Mouse (Mus musculus) telencephalon, adult 2 months (tissue): ENCODE data around the gene Laptm4a.
A peak's percentile ranks its signal among the peaks of the same experiment; 100 is the strongest.

Experiments used
- DNase-seq: peaks from one replicate; pipeline ENCODE4 v3.0.0-alpha.2; 2011; ENCODE audit warnings: low read depth, low spot score

The Laptm4a gene

GRCm38 (mm10) chr12:8921394-8922368 lies at the start of gene Laptm4a:
Gene Laptm4a, plus strand, starts transcription at chr12:8921664.
- DNase-seq = peak; percentile 99

GRCm38 (mm10) chr12:8875583-8875982 lies 45.9 kb upstream of the Laptm4a start:
- DNase-seq = no peak

GRCm38 (mm10) chr12:8876865-8877264 lies 44.6 kb upstream of the Laptm4a start:
- DNase-seq = no peak

- DNase-seq = no peak
Measured at GRCm38 (mm10) chr12:8877413-8877812, 44.1 kb upstream of the Laptm4a start.

GRCm38 (mm10) chr12:8878752-8879151 lies 42.7 kb upstream of the Laptm4a start:
- no peak for DNase-seq

- no peak for DNase-seq
Measured at GRCm38 (mm10) chr12:8879389-8879788, 42.1 kb upstream of the Laptm4a start.

GRCm38 (mm10) chr12:8881736-8882135 lies 39.7 kb upstream of the Laptm4a start:
- no peak for DNase-seq

GRCm38 (mm10) chr12:8882376-8882775 lies 39.1 kb upstream of the Laptm4a start:
- DNase-seq = no peak

GRCm38 (mm10) chr12:8884426-8885145 lies 36.9 kb upstream of the Laptm4a start:
- no peak for DNase-seq

- no peak for DNase-seq
Measured at GRCm38 (mm10) chr12:8885146-8885543, 36.3 kb upstream of the Laptm4a start.

GRCm38 (mm10) chr12:8885950-8886349 lies 35.5 kb upstream of the Laptm4a start:
- no peak for DNase-seq

- DNase-seq = no peak
Measured at GRCm38 (mm10) chr12:8888445-8888844, 33.0 kb upstream of the Laptm4a start.

GRCm38 (mm10) chr12:8889117-8889665 lies 32.3 kb upstream of the Laptm4a start:
- DNase-seq = peak; percentile 44

- DNase-seq = no peak
Measured at GRCm38 (mm10) chr12:8892876-8893532, 28.5 kb upstream of the Laptm4a start.

- no peak for DNase-seq
Measured at GRCm38 (mm10) chr12:8897140-8897539, 24.3 kb upstream of the Laptm4a start.

GRCm38 (mm10) chr12:8898879-8899785 lies 22.3 kb upstream of the Laptm4a start:
- no peak for DNase-seq

- no peak for DNase-seq
Measured at GRCm38 (mm10) chr12:8900107-8900698, 21.3 kb upstream of the Laptm4a start.

GRCm38 (mm10) chr12:8900919-8901663 lies 20.4 kb upstream of the Laptm4a start:
- DNase-seq = no peak

- DNase-seq = no peak
Measured at GRCm38 (mm10) chr12:8901934-8902333, 19.5 kb upstream of the Laptm4a start.

- no peak for DNase-seq
Measured at GRCm38 (mm10) chr12:8902479-8902878, 19.0 kb upstream of the Laptm4a start.
